Mouse (Mus musculus) erythroblast, embryonic 14.5 days (primary cell): Measurements from ENCODE around the gene Tspan17. TPM values are rescaled to one million over a fixed set of nuclear protein-coding genes. Genes with fewer than 3 reads are reported as not detected.
A peak's percentile ranks its signal among the peaks of the same experiment; 100 is the strongest.

ENCODE experiments used
- H3K27me3 ChIP-seq: 2 replicates; pipeline ENCODE4 v1.6.1; 2012; ENCODE audit warnings: inconsistent platforms; ENCODE audit not compliant: control insufficient read depth
- H3K36me3 ChIP-seq: 2 replicates; pipeline ENCODE4 v1.6.1; 2012; ENCODE audit warnings: mild to moderate bottlenecking, inconsistent platforms; ENCODE audit not compliant: control insufficient read depth
- H3K4me1 ChIP-seq: 2 replicates; pipeline ENCODE4 v1.6.1; 2012; ENCODE audit warnings: inconsistent platforms; ENCODE audit not compliant: control insufficient read depth
- H3K4me3 ChIP-seq: replicated peaks from 2 replicates; pipeline ENCODE3; 2012; ENCODE audit warnings: moderate library complexity, mild to moderate bottlenecking, inconsistent platforms
- H3K9me3 ChIP-seq: 2 replicates; pipeline ENCODE4 v1.6.1; 2012; ENCODE audit warnings: low read length, inconsistent platforms, mixed read lengths; ENCODE audit not compliant: control insufficient read depth
- GATA1 ChIP-seq: IDR thresholded peaks from 2 replicates; pipeline ENCODE4 v1.6.1; 2012; ENCODE audit warnings: low read length, inconsistent platforms, mixed read lengths
- TAL1 ChIP-seq: IDR thresholded peaks from 3 replicates; pipeline ENCODE4 v1.6.1; 2012; ENCODE audit warnings: low read length, inconsistent platforms, mixed read lengths
- polyA plus RNA-seq: library from polyadenylated mRNA; stranded (reverse); fragments of >175 nt; gene quantifications from 2 replicates; pipeline ENCODE4 v1.2.3, GENCODE M21; 2012

Gene Tspan17
- polyA plus RNA-seq, 1 experiment, result not detected

- Histone ChIP-seq H3K36me3 (no peaks in the 10 kb centered on the region), H3K4me3 (no peak overlapping the region), H3K4me1 (no peaks in the 10 kb centered on the region), H3K27me3 (peaks cover 52% of the 10 kb centered on the region), H3K9me3 (peaks cover 2% of the 10 kb centered on the region; the same call in 1 of the 2 replicates)
- TF ChIP-seq GATA1, result no peak
- TF ChIP-seq TAL1, result no peak
These were observed 36.5 kb upstream of the Tspan17 start for GRCm38 (mm10) chr13:54752656-54753055.

GRCm38 (mm10) chr13:54753733-54754132, 35.4 kb upstream of the Tspan17 start:
- H3K27me3 ChIP-seq, result peaks cover 53% of the 10 kb centered on the region
- H3K9me3 ChIP-seq, result peaks cover 2% of the 10 kb centered on the region; the same call in 1 of the 2 replicates
- TF ChIP-seq TAL1, result no peak
- TF ChIP-seq GATA1, result no peak

GRCm38 (mm10) chr13:54754169-54755080, 34.8 kb upstream of the Tspan17 start:
- no peaks in the 10 kb centered on the region for H3K36me3 ChIP-seq
- H3K4me1 ChIP-seq, result peaks cover 6% of the 10 kb centered on the region
- TF ChIP-seq TAL1 (no peak), GATA1 (no peak)
- H3K27me3 ChIP-seq, result peaks cover 50% of the 10 kb centered on the region
- peaks cover 2% of the 10 kb centered on the region; the same call in 1 of the 2 replicates for H3K9me3 ChIP-seq
- H3K4me3 ChIP-seq, result no peak overlapping the region

More at GRCm38 (mm10) chr13:54753733-54754132, 35.4 kb upstream of the Tspan17 start:
- Histone ChIP-seq H3K36me3 (no peaks in the 10 kb centered on the region), H3K4me1 (peaks cover 6% of the 10 kb centered on the region), H3K4me3 (no peak overlapping the region)

GRCm38 (mm10) chr13:54755201-54755830, 33.9 kb upstream of the Tspan17 start:
- Histone ChIP-seq H3K4me3 (no peak overlapping the region), H3K27me3 (peaks cover 45% of the 10 kb centered on the region), H3K9me3 (no peaks in the 10 kb centered on the region), H3K36me3 (no peaks in the 10 kb centered on the region), H3K4me1 (peaks cover 6% of the 10 kb centered on the region)
- TF ChIP-seq GATA1 (no peak), TAL1 (no peak)

GRCm38 (mm10) chr13:54756156-54756712, 32.9 kb upstream of the Tspan17 start:
- H3K4me1 ChIP-seq, result peaks cover 6% of the 10 kb centered on the region
- no peak overlapping the region for H3K4me3 ChIP-seq
- H3K27me3 ChIP-seq, result peaks cover 38% of the 10 kb centered on the region
- H3K36me3 ChIP-seq, result no peaks in the 10 kb centered on the region
- H3K9me3 ChIP-seq, result no peaks in the 10 kb centered on the region
- TF ChIP-seq GATA1 (no peak), TAL1 (no peak)

- peaks cover 32% of the 10 kb centered on the region for H3K27me3 ChIP-seq
- H3K9me3 ChIP-seq, result no peaks in the 10 kb centered on the region
- H3K4me3 ChIP-seq, result no peak overlapping the region
- H3K36me3 ChIP-seq, result no peaks in the 10 kb centered on the region
- TF ChIP-seq TAL1, result no peak
- TF ChIP-seq GATA1, result no peak
- H3K4me1 ChIP-seq, result peaks cover 6% of the 10 kb centered on the region
These were observed 31.9 kb upstream of the Tspan17 start for GRCm38 (mm10) chr13:54757093-54757830.

GRCm38 (mm10) chr13:54758045-54758755, 31.0 kb upstream of the Tspan17 start:
- Histone ChIP-seq H3K27me3 (peaks cover 34% of the 10 kb centered on the region), H3K9me3 (no peaks in the 10 kb centered on the region), H3K36me3 (no peaks in the 10 kb centered on the region), H3K4me1 (peaks cover 6% of the 10 kb centered on the region), H3K4me3 (peak overlapping the region; percentile 16)
- TF ChIP-seq GATA1 (no peak), TAL1 (no peak)

GRCm38 (mm10) chr13:54758756-54759470, 30.3 kb upstream of the Tspan17 start:
- TF ChIP-seq GATA1, result no peak
- TF ChIP-seq TAL1, result no peak
- Histone ChIP-seq H3K4me1 (peaks cover 6% of the 10 kb centered on the region), H3K36me3 (no peaks in the 10 kb centered on the region), H3K4me3 (no peak overlapping the region), H3K27me3 (peaks cover 40% of the 10 kb centered on the region), H3K9me3 (no peaks in the 10 kb centered on the region)
